Mouse (Mus musculus) midbrain, embryonic 14.5 days (tissue): ENCODE data around the gene Rnf220. TPM values are rescaled to one million over a fixed set of nuclear protein-coding genes. Genes with fewer than 3 reads are reported as not detected.

Experiments used
- ATAC-seq: fragments of 200-750 bp; cut with Nextera tagmentation; 2 replicates; pipeline ENCODE4 v1.8.0; 2017; ENCODE audit warnings: moderate number of reproducible peaks, moderate library complexity; ENCODE audit not compliant: low FRiP score, low TSS enrichment
- DNase-seq: peaks from one replicate; pipeline ENCODE4 v3.0.0-alpha.2; 2015
- H3K27ac ChIP-seq: fragments of 300-500 bp; sonication (generic); replicated peaks from 2 replicates; pipeline ENCODE4 v1.5.1; 2014; ENCODE audit warnings: mild to moderate bottlenecking, low read depth, low read length, moderate library complexity
- H3K27me3 ChIP-seq: fragments of 300-500 bp; sonication (generic); 2 replicates; pipeline ENCODE4 v1.6.1; 2014; ENCODE audit warnings: low read length, control low read depth, mixed read lengths; ENCODE audit not compliant: control insufficient read depth, insufficient read depth
- H3K36me3 ChIP-seq: fragments of 300-500 bp; sonication (generic); 2 replicates; pipeline ENCODE4 v1.6.1; 2014; ENCODE audit warnings: low read length, control low read depth; ENCODE audit not compliant: control insufficient read depth, insufficient read depth
- H3K4me1 ChIP-seq: fragments of 300-500 bp; sonication (generic); 2 replicates; pipeline ENCODE4 v1.6.1; 2014; ENCODE audit warnings: mild to moderate bottlenecking, antibody characterized with exemption, low read length, control low read depth; ENCODE audit not compliant: control insufficient read depth, insufficient read depth
- H3K4me2 ChIP-seq: fragments of 300-500 bp; sonication (generic); 2 replicates; pipeline ENCODE4 v1.6.1; 2014; ENCODE audit warnings: mild to moderate bottlenecking, low read length, moderate library complexity
- H3K4me3 ChIP-seq: fragments of 300-500 bp; sonication (generic); replicated peaks from 2 replicates; pipeline ENCODE4 v1.5.1; 2014; ENCODE audit warnings: low read depth, low read length
- H3K9ac ChIP-seq: fragments of 300-500 bp; sonication (generic); replicated peaks from 2 replicates; pipeline ENCODE4 v1.6.1; 2014; ENCODE audit warnings: mild to moderate bottlenecking, low read length, moderate library complexity
- H3K9me3 ChIP-seq: fragments of 300-500 bp; sonication (generic); 2 replicates; pipeline ENCODE4 v1.6.1; 2016; ENCODE audit warnings: low read length, control low read depth, mixed read lengths; ENCODE audit not compliant: control insufficient read depth
- WGBS: fragments of 180-500 bp; shearing (Covaris S2); extraction: QIAGEN DNeasy Blood & Tissue Kit; methylation state at CpG from one replicate; pipeline ENCODE4 v1.1.7; 2014; 5-methylcytosine and 5-hydroxymethylcytosine counted together
- polyA plus RNA-seq: library from polyadenylated mRNA; unstranded; fragments of >200 nt; fragmentation: Nextera tagmentation; extraction: Ambion mirVana; gene quantifications from 2 replicates; pipeline ENCODE4 v1.2.1, GENCODE M21; 2014

The Rnf220 gene
- polyA plus RNA-seq, 1 experiment from 2014 or later: 103 TPM

GRCm38 (mm10) chr4:117254672-117255071 is 242.2 kb downstream of the Rnf220 start:
- H3K9me3 ChIP-seq: no peaks in the 10 kb centered on the region
- H3K4me1 ChIP-seq: peaks cover 7% of the 10 kb centered on the region; the same call in 1 of the 2 replicates
- no peak overlapping the region for H3K27ac ChIP-seq
- H3K36me3 ChIP-seq: no peaks in the 10 kb centered on the region
- H3K27me3 ChIP-seq: no peaks in the 10 kb centered on the region
- no peak overlapping the region for H3K4me3 ChIP-seq
- 45% methylated on average over 6 of the region's 6 CpGs for WGBS
- H3K4me2 ChIP-seq: no peak overlapping the region
- ATAC-seq (no peak), DNase-seq (no peak)
- no peak overlapping the region for H3K9ac ChIP-seq

- peaks cover 7% of the 10 kb centered on the region; the same call in 1 of the 2 replicates for H3K4me1 ChIP-seq
- H3K9me3 ChIP-seq: no peaks in the 10 kb centered on the region
- H3K4me2 ChIP-seq: no peak overlapping the region
- H3K36me3 ChIP-seq: no peaks in the 10 kb centered on the region
- H3K27me3 ChIP-seq: no peaks in the 10 kb centered on the region
- H3K4me3 ChIP-seq: no peak overlapping the region
- no peak overlapping the region for H3K27ac ChIP-seq
- H3K9ac ChIP-seq: no peak overlapping the region
- 75% methylated on average over 5 of the region's 5 CpGs for WGBS
- ATAC-seq: no peak
- DNase-seq: no peak
Measured at GRCm38 (mm10) chr4:117254017-117254627, 242.7 kb downstream of the Rnf220 start.

- no peaks in the 10 kb centered on the region for H3K9me3 ChIP-seq
- H3K4me2 ChIP-seq: no peak overlapping the region
- no peaks in the 10 kb centered on the region for H3K36me3 ChIP-seq
- 72% methylated on average over 12 of the region's 12 CpGs for WGBS
- ATAC-seq (no peak), DNase-seq (no peak)
- H3K4me1 ChIP-seq: peaks cover 7% of the 10 kb centered on the region; the same call in 1 of the 2 replicates
- no peaks in the 10 kb centered on the region for H3K27me3 ChIP-seq
- H3K27ac ChIP-seq: no peak overlapping the region
- H3K9ac ChIP-seq: no peak overlapping the region
- no peak overlapping the region for H3K4me3 ChIP-seq
Measured at GRCm38 (mm10) chr4:117253218-117254016, 243.4 kb downstream of the Rnf220 start.

- peak overlapping the region; percentile 71 for H3K4me2 ChIP-seq
- 83% methylated on average over 5 of the region's 5 CpGs for WGBS
- no peak overlapping the region; the same call in 1 of the 2 replicates for H3K27ac ChIP-seq
- H3K4me3 ChIP-seq: peak overlapping the region; percentile 60; the same call in 1 of the 2 replicates
- no peaks in the 10 kb centered on the region for H3K9me3 ChIP-seq
- H3K9ac ChIP-seq: no peak overlapping the region
- H3K27me3 ChIP-seq: no peaks in the 10 kb centered on the region
- no peak for DNase-seq
- no peaks in the 10 kb centered on the region for H3K36me3 ChIP-seq
- ATAC-seq: no peak
- H3K4me1 ChIP-seq: peaks cover 7% of the 10 kb centered on the region; the same call in 1 of the 2 replicates
Measured at GRCm38 (mm10) chr4:117252755-117253154, 244.1 kb downstream of the Rnf220 start.

GRCm38 (mm10) chr4:117252351-117252750 is 244.5 kb downstream of the Rnf220 start:
- Histone ChIP-seq H3K4me2 (peak overlapping the region; percentile 71), H3K4me1 (peaks cover 7% of the 10 kb centered on the region; the same call in 1 of the 2 replicates), H3K36me3 (no peaks in the 10 kb centered on the region), H3K27me3 (no peaks in the 10 kb centered on the region), H3K9me3 (no peaks in the 10 kb centered on the region), H3K4me3 (peak overlapping the region; percentile 60), H3K9ac (peak overlapping the region; percentile 64), H3K27ac (no peak overlapping the region; the same call in 1 of the 2 replicates)
- 25% methylated on average over 5 of the region's 5 CpGs for WGBS
- no peak for ATAC-seq
- no peak for DNase-seq

GRCm38 (mm10) chr4:117251801-117252316 is 245.0 kb downstream of the Rnf220 start, which contains the start of the genes Tmem53 and Armh1:
Gene Tmem53 (plus strand): TSS chr4:117251951.
Gene Armh1 (minus strand): TSS chr4:117252125.
- peak; percentile 91 for DNase-seq
- WGBS: under 1% methylated on average over 43 of the region's 43 CpGs
- peak; percentile 96 for ATAC-seq
- Histone ChIP-seq H3K4me3 (peak within 1 kb of the TSS; percentile 60), H3K9ac (peak within 1 kb of the TSS; percentile 64), H3K27ac (peak within 1 kb of the TSS; percentile 74), H3K4me1 (peaks cover 7% of the 10 kb centered on the region; the same call in 1 of the 2 replicates), H3K27me3 (no peaks in the 10 kb centered on the region), H3K4me2 (peak within 1 kb of the TSS; percentile 71), H3K9me3 (no peaks in the 10 kb centered on the region), H3K36me3 (no peaks in the 10 kb centered on the region)

GRCm38 (mm10) chr4:117250982-117251381 is 245.9 kb downstream of the Rnf220 start:
- DNase-seq: no peak
- Histone ChIP-seq H3K27ac (no peak overlapping the region), H3K4me1 (peaks cover 7% of the 10 kb centered on the region; the same call in 1 of the 2 replicates), H3K27me3 (no peaks in the 10 kb centered on the region), H3K4me3 (no peak overlapping the region), H3K36me3 (no peaks in the 10 kb centered on the region), H3K9me3 (no peaks in the 10 kb centered on the region), H3K4me2 (peak overlapping the region; percentile 71; the same call in 1 of the 2 replicates), H3K9ac (no peak overlapping the region)
- 72% methylated on average over 1 of the region's 1 CpGs for WGBS
- no peak for ATAC-seq

GRCm38 (mm10) chr4:117240867-117241266 is 256.0 kb downstream of the Rnf220 start:
- Histone ChIP-seq H3K4me1 (no peaks in the 10 kb centered on the region), H3K36me3 (no peaks in the 10 kb centered on the region), H3K4me2 (no peak overlapping the region), H3K27ac (no peak overlapping the region), H3K27me3 (no peaks in the 10 kb centered on the region), H3K4me3 (no peak overlapping the region), H3K9ac (no peak overlapping the region), H3K9me3 (no peaks in the 10 kb centered on the region)
- no peak for ATAC-seq
- 85% methylated on average over 6 of the region's 6 CpGs for WGBS
- DNase-seq: peak; percentile 28
